8 mouse cellular contexts compared by ENCODE assay signal in genomic region chr8:9977573-9978314, GRCm38 (mm10). TPM values are rescaled to one million over a fixed set of nuclear protein-coding genes. Genes with fewer than 3 reads are reported as not detected.
DNase-seq lines count a peak whose midpoint lies in the region; ATAC-seq lines count a peak whose summit lies in the region.

Gene Lig4, minus strand, starts transcription at chr8:9977686.
Gene Abhd13, plus strand, starts transcription at chr8:9977707.

- no peaks in the 10 kb centered on the region for H3K27me3 ChIP-seq in intestine, embryonic 14.5 days (replicated peaks; ENCODE audit: control insufficient read depth, insufficient read depth, low read length)

- H3K36me3 ChIP-seq in intestine, embryonic 14.5 days (ENCODE audit: control insufficient read depth, insufficient read depth, low read length), result peaks cover 8% of the 10 kb centered on the region

- peak; percentile 100 for DNase-seq in adrenal gland, adult 18-20 months (ENCODE audit: low spot score in 2 of 2)
- DNase-seq in embryo, embryonic 11 days, result peak; percentile 97
- peak; percentile 96 for DNase-seq in gastrocnemius, postnatal 25 days
- DNase-seq in intestine, embryonic 14.5 days (ENCODE audit: low spot score), result peak; percentile 99
- DNase-seq in left cerebral cortex, postnatal 14 days (ENCODE audit: low spot score in 2 of 2), result peak; percentile 98 to 100
- DNase-seq in mesoderm, embryonic 11.5 days (ENCODE audit: low read depth, low spot score), result peak; percentile 99
- DNase-seq in right cerebral cortex, postnatal 36 days (ENCODE audit: low spot score in 2 of 2), result peak; percentile 96 to 98
- peak; percentile 96 for DNase-seq in yolk sac, embryonic 10.5 days (ENCODE audit: low spot score)

- peak within 1 kb of the TSS; percentile 74 for H3K4me2 ChIP-seq in intestine, embryonic 14.5 days (ENCODE audit: low read length)

- WGBS in intestine, embryonic 14.5 days, result under 1% methylated on average over 68 of the region's 68 CpGs

- H3K9me3 ChIP-seq in intestine, embryonic 14.5 days (ENCODE audit: control insufficient read depth, low read length), result no peaks in the 10 kb centered on the region

- peaks cover 29% of the 10 kb centered on the region for H3K4me1 ChIP-seq in intestine, embryonic 14.5 days (replicated peaks; ENCODE audit: control insufficient read depth, insufficient read depth, low read length)

- ATAC-seq in intestine, embryonic 14.5 days (replicated peaks; ENCODE audit: low FRiP score, low TSS enrichment, low read depth), result peak; percentile 82

- intact Hi-C loops in left cerebral cortex, postnatal 14 days (cut with DNase I), result loop anchor here (2.0 to 5.0 kb wide), 3 partner anchors 255 to 425 kb away; no protein-coding TSS in a partner anchor

- peak within 1 kb of the TSS; percentile 79 for H3K27ac ChIP-seq in intestine, embryonic 14.5 days (ENCODE audit: low read depth)

- H3K9ac ChIP-seq in intestine, embryonic 14.5 days (ENCODE audit: low read length), result peak within 1 kb of the TSS; percentile 91

- peak within 1 kb of the TSS; percentile 95 for H3K4me3 ChIP-seq in intestine, embryonic 14.5 days (ENCODE audit: low read depth, low read length)

RNA-seq across cellular contexts. Expression of gene Lig4, which starts in this region (rescaled TPM):
- 1 to 10 TPM; 7.8 to 8.4 TPM for total RNA-seq in adrenal gland, adult 18-20 months (2021)
- 1 to 10 TPM; 3.0 to 3.6 TPM for total RNA-seq in gastrocnemius, postnatal 25 days (2021)
- 4.4 and 6.5 TPM in 2 replicates for polyA plus RNA-seq in intestine, embryonic 14.5 days (2014; fragmentation: Nextera tagmentation; extraction: Ambion mirVana)
- total RNA-seq in left cerebral cortex, postnatal 14 days (2021), result 10 to 100 TPM; 10.7 to 10.8 TPM

RNA-seq across cellular contexts. Expression of gene Abhd13, which starts in this region (rescaled TPM):
- total RNA-seq in adrenal gland, adult 18-20 months (2021), result 10 to 100 TPM; 18.7 to 22.3 TPM
- 1 to 10 TPM; 7.9 to 8.1 TPM for total RNA-seq in gastrocnemius, postnatal 25 days (2021)
- 19.5 and 20.4 TPM in 2 replicates for polyA plus RNA-seq in intestine, embryonic 14.5 days (2014; fragmentation: Nextera tagmentation; extraction: Ambion mirVana)
- total RNA-seq in left cerebral cortex, postnatal 14 days (2021), result 10 to 100 TPM; 34.7 TPM

Comparison
In these comparisons a context has a peak if more than half of its experiments do, and no peak if none do; other contexts are left out.
1. Peak in every context shown above with its lines: DNase-seq, ATAC-seq, H3K4me3 ChIP-seq and H3K27ac ChIP-seq.